Mouse (Mus musculus): ENCODE results near the gene Maff.

DNA sequence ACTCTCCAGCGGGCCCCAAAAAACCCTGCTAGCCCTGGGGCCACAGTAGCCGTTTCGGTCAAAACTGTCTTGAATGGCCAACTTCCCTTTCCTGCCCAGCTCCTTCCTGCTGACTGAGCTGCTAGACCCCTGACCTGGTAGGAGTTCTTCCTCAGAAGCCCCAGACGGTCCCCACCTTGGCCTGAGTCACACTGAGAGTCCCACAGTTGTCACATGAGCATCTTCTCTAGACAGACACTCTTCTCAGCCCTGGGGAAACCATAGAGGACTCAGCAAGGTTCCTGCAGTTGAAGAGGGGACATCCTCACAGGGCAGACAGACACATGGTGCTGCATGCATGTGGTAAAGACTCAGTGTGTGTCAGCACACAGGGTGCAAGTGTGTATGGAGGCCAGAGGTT lies 8.2 kb downstream of the Maff start:
- TF ChIP-seq CTCF (IDR thresholded peaks at IDR 0.05; ENCODE audit: borderline replicate concordance, control insufficient read depth, extremely low read depth, insufficient read depth, low read length, poor library complexity) (no peak), POLR2A (IDR thresholded peaks at IDR 0.05; ENCODE audit: control insufficient read depth, extremely low read depth, insufficient read depth, low read length, poor library complexity) (no peak)

All from thymus, adult 2 months (tissue).